Mouse (Mus musculus): Measurements from ENCODE around the gene Xpc. TPM values are rescaled to one million over a fixed set of nuclear protein-coding genes. Genes with fewer than 3 reads are reported as not detected.
"Not testable (repeated sequence)": the region's sequence is repeated elsewhere in the genome, so short reads cannot be mapped to it uniquely, and the experiment has no call there.

Gene Xpc
- polyA plus RNA-seq, 1 experiment from 2014 or later = 27.3 TPM

DNA sequence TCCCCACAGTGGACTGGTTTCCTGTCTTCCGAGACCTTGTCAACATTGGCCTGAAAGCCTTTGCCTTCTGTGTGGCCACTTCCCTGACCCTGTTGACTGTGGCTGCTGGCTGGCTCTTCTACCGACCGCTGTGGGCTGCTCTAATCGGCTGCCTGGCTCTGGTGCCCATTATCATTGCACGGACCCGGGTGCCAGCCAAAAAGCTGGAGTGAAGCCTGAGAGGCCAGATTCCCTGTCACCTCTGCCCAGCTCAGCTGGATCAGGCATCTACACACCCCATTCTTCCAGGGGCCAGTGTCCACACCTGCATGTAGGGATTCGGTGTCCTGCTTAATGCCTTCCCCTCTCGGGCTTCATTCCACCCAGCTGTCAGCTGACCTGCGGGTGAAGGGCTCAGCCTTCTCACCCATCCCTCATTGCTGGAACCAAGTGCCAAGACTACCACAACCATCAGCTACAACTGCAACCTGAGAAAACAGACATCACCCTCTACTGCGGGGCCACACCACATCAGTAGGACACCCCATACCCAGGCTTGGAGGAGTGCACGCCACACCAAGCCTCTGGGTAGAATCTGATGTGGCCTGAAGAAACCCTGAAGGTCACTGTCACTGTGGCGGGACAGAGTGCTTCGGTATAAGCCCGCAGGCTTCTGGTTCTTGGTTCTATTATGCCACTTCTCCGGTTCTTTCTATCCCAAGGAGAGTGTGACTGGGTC, 28.8 kb downstream of the Xpc start:
- no peak overlapping the region for H3K4me2 ChIP-seq (replicated peaks)
- H3K27ac ChIP-seq = no peak overlapping the region
- peaks cover 96% of the 10 kb centered on the region for H3K36me3 ChIP-seq
- H3K9me3 ChIP-seq (replicated peaks) = no peaks in the 10 kb centered on the region
- H3K9ac ChIP-seq = no peak overlapping the region
- no peak overlapping the region for H3K4me3 ChIP-seq
- H3K27me3 ChIP-seq = no peaks in the 10 kb centered on the region
- no peaks in the 10 kb centered on the region for H3K4me1 ChIP-seq
- ATAC-seq (ENCODE audit: low FRiP score) = no peak
- 92% methylated on average over 15 of the region's 15 CpGs for whole genome bisulfite sequencing

DNA sequence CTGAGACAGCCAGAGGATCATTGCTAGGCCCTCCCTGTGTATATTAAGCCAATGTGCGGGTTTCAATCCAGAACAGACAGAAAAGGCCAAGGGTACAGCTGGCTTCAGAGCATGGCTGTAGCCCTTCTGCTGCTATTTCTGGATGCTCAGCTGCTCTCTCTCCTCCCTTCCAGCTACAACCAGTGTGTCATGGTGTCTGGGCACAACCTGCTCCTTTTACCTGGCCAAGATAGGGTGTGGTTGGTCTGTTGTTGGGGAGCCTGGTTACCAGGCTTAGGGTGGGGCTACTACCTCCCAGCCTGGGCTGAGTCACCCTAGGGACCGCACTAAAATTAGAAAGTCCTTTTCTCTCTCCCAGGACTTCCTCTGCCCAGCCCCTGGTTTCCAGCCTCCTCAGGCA, 32.3 kb downstream of the Xpc start:
- Histone ChIP-seq H3K4me3 (no peak overlapping the region), H3K27me3 (no peaks in the 10 kb centered on the region), H3K4me2 (replicated peaks) (no peak overlapping the region), H3K9ac (no peak overlapping the region), H3K9me3 (replicated peaks) (no peaks in the 10 kb centered on the region), H3K27ac (no peak overlapping the region), H3K4me1 (no peaks in the 10 kb centered on the region), H3K36me3 (peaks cover 98% of the 10 kb centered on the region)
- WGBS = 92% methylated on average over 2 of the region's 2 CpGs
- ATAC-seq (ENCODE audit: low FRiP score) = no peak

DNA sequence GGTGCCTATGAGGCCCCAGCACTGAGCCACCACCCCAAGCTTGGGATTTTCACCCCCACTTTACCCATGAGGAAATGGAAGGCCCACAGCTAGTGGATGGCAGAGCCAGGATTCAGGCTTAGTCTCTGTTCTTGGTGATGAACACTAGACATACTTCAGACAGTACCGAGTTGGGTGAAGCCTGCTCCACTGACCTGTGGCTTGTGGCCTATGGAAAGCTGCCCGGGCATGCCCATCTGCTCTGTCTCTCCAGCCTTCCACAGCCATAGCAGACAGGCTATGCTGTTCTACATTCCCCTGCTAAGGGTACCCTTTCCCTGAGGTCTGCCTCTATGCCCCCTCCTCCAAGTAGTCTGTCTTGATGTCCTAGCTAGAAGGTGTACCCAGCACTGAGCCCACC, 39.1 kb downstream of the Xpc start:
- WGBS = 93% methylated on average over 2 of the region's 2 CpGs
- Histone ChIP-seq H3K27me3 (no peaks in the 10 kb centered on the region), H3K4me2 (replicated peaks) (no peak overlapping the region), H3K27ac (no peak overlapping the region), H3K9ac (no peak overlapping the region), H3K4me3 (no peak overlapping the region), H3K4me1 (peaks cover 27% of the 10 kb centered on the region), H3K36me3 (peaks cover 45% of the 10 kb centered on the region), H3K9me3 (replicated peaks) (no peaks in the 10 kb centered on the region)
- no peak for ATAC-seq (ENCODE audit: low FRiP score)

DNA sequence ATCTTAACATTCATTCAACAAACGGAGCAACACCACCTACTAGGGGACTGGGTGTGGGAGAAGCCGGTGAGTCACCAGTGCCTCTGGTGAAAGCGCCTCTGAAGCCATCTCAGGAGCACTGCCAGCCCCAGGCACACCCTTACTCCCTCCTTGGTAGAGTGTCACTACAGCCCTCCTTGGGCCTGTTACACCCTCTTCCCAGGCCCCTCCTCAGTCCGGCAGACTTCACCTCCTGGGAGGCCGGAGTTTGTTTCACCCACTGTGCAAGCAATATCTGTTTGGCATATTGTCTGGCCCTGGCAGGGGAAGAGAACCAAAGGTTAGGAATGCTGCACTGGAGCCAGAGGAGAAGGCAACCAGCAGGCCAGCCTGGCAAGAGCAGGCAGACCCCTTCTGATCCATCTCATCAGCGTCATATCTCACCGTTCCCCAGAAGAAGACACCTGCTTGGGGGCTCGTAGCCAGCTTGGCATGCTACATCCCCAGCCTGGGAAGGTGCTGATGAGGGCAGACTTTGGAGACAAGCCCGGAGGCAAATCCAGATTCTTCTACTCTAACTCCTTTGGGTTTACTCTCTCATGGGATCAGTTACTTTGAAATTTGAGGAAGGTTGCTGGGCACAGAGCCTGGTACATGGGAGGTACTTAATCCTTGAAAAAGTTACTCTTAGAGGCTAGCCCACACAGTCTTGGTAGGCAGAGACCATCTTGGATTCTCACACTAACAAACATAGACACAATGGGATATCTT, 41.1 kb downstream of the Xpc start:
- no peaks in the 10 kb centered on the region for H3K27me3 ChIP-seq
- H3K9ac ChIP-seq = peak overlapping the region; percentile 76
- H3K4me1 ChIP-seq = peaks cover 27% of the 10 kb centered on the region
- H3K36me3 ChIP-seq = peaks cover 25% of the 10 kb centered on the region
- no peak overlapping the region for H3K27ac ChIP-seq
- peak overlapping the region; percentile 87 for H3K4me2 ChIP-seq (replicated peaks)
- 59% methylated on average over 9 of the region's 9 CpGs for WGBS
- peak overlapping the region; percentile 79 for H3K4me3 ChIP-seq
- no peak for ATAC-seq (ENCODE audit: low FRiP score)
- H3K9me3 ChIP-seq (replicated peaks) = no peaks in the 10 kb centered on the region

DNA sequence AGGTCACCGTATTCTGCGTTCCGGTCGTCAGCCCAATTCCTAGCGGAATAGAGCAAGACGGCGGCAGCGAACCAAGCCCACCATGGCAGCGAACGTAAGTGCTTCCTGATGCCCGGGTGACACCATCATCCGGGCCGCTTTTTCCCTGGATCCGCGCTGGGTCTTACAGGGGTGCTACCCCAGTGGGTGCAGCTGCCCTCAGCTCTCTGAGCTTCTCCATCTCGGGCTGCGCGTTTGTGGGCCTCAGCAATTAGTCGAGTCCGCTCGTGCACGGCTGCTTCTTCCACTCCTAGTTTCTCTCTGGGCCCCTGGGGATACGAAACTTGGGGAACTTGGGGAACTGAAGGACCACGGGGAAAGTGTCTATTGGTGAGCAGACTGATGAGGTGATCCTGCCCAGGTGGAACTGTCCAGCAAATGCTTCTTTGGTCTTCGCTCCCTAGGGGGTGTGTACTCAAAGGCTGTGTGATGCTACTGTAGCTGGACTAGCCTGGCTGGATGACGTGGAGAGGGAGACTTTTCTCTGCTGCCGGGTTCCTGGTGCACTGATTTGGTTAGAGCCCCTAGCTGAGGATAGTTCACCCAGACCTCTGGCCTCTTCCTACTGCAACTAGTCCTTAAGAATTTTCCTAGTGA, 41.8 kb downstream of the Xpc start:
- H3K4me2 ChIP-seq (replicated peaks) = peak overlapping the region; percentile 87
- peaks cover 18% of the 10 kb centered on the region for H3K36me3 ChIP-seq
- H3K9ac ChIP-seq = peak overlapping the region; percentile 76
- peak; percentile 55 for ATAC-seq (ENCODE audit: low FRiP score)
- peak overlapping the region; percentile 37; the same call in 1 of the 2 replicates for H3K27ac ChIP-seq
- H3K4me1 ChIP-seq = peaks cover 27% of the 10 kb centered on the region
- H3K9me3 ChIP-seq (replicated peaks) = no peaks in the 10 kb centered on the region
- H3K4me3 ChIP-seq = peak overlapping the region; percentile 79
- under 1% methylated on average over 27 of the region's 27 CpGs for WGBS
- no peaks in the 10 kb centered on the region for H3K27me3 ChIP-seq

DNA sequence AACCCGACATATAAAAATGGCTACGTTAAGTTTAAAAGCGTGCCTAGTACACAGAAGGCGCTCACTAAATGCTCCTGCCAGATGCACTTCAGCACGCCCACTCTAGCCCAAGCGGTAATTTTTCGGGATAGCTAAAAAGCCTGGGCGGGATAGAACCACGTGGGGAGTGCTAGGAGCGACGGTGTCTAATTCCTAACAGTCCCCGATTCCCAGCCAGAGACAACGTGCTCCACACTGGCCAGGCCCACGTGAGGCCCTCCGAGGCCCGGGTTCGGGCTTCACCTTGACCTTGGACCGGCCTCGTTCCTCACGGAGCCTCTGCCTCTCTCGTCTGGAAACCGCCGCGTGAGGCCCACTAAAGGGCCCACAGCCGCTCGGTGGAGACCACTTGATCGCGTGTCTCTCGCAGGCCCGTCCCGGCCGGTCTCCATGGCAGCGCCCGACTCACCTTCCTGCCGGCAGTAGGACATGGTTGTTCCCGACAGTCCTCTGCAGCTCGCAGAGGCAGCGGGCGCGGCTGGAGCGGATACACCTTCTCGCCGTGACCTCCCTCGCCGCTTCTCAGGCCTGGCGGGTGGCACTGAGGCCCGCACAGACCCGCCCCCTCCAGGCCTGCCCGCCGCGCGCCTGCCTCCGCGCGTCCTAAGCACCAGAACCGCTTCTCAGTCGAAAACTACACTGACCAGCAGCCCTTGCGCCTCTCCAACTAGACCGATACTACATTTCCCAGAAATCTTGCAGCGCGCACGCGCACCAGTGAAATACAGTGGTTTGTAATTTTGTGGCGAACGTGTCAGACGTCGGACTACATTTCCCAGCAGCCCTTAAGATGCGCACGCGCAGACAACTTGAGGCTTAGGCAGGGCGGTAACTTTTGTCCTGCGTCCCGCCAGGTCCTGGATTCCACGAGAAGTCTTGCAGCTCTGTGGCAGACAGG, 42.6 kb downstream of the Xpc start, which contains the start of the genes Chchd4 and Tmem43:
Chchd4 (minus strand) TSS at position 679 of the 937 bp plus-strand sequence.
Tmem43 (plus strand) TSS at position 836 of the 937 bp plus-strand sequence.
- no peaks in the 10 kb centered on the region for H3K27me3 ChIP-seq

DNA sequence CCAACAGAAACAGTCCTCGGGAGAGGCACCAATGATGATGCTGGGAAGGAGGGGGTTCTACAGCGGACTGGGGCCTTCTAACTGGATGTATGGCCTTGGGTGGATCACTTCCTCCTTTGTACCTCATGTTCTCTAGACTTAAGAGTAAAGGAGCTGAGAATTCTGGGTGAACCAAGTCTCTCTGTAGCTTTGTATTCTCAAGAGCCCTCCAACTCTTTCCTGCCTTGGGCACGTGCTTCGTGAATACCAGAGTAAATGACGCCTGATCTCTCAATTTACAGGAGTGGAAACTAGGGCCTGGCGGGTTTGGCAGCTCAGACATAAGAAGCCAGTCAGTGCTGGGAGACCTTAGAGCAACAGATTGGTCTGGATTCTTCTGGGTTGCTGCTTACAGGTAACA, 43.4 kb downstream of the Xpc start:
- Histone ChIP-seq H3K4me3 (peak overlapping the region; percentile 79), H3K9me3 (replicated peaks) (no peaks in the 10 kb centered on the region), H3K4me2 (replicated peaks) (peak overlapping the region; percentile 63), H3K9ac (peak overlapping the region; percentile 74), H3K27ac (no peak overlapping the region), H3K36me3 (peaks cover 6% of the 10 kb centered on the region), H3K27me3 (no peaks in the 10 kb centered on the region), H3K4me1 (peaks cover 27% of the 10 kb centered on the region)
- no peak for ATAC-seq (ENCODE audit: low FRiP score)
- 36% methylated on average over 6 of the region's 6 CpGs for WGBS

More for the DNA sequence above, 42.6 kb downstream of the Xpc start, which contains the start of the genes Chchd4 and Tmem43:
- WGBS = under 1% methylated on average over 74 of the region's 74 CpGs
- peaks cover 27% of the 10 kb centered on the region for H3K4me1 ChIP-seq
- H3K9me3 ChIP-seq (replicated peaks) = no peaks in the 10 kb centered on the region
- H3K4me3 ChIP-seq = peak within 1 kb of the TSS; percentile 79
- peaks cover 11% of the 10 kb centered on the region for H3K36me3 ChIP-seq
- H3K4me2 ChIP-seq (replicated peaks) = peak within 1 kb of the TSS; percentile 87
- peak; percentile 96 for ATAC-seq (ENCODE audit: low FRiP score)
- H3K27ac ChIP-seq = peak within 1 kb of the TSS; percentile 74
- H3K9ac ChIP-seq = peak within 1 kb of the TSS; percentile 76

DNA sequence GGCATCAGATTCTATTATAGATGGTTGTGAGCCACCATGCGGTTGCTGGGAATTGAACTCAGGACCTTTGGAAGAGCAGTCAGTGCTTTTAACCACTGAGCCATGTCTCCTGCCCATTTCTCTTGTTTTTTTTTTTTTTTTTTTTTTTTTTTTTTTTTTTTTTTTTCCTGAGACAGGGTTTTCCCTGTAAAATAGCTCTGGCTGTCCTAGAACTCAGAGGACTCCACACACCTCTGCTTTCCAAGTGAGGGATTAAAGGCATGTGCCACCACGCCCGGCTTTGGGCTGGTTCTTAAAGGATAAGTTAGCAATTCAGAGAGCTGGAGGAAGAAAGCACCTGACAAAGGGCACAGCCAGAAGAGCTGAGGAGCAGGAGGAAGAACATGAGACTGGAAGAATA, 44.3 kb downstream of the Xpc start:
- H3K4me3 ChIP-seq; H3K4me2 ChIP-seq (replicated peaks); H3K9ac ChIP-seq; H3K9me3 ChIP-seq (replicated peaks); H3K27ac ChIP-seq; ATAC-seq (ENCODE audit: low FRiP score); H3K27me3 ChIP-seq: not testable (repeated sequence)
- H3K4me1 ChIP-seq = peaks cover 27% of the 10 kb centered on the region
- WGBS = 89% methylated on average over 3 of the region's 3 CpGs
- H3K36me3 ChIP-seq = peaks cover 13% of the 10 kb centered on the region

DNA sequence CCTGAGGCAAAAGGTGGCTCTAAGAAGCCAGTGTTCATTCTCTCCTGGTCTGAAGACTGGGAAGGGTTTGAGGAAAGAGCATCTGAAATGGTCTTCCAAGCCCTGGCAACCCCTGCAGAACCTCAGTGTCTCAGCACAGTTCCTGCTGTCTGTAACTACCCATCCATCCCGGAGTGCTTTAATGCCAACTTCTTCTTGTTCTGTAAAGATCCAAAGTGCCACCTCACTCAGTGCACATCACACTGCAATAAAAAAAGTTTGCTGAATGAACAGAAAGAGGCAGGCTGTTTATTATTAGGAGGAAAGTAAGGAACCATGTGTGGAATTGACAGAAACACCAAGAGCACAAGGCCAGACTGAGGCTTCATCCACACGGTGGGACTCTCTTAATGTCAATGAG, 45.0 kb downstream of the Xpc start:
- no peak for ATAC-seq (ENCODE audit: low FRiP score)
- WGBS = 93% methylated on average over 2 of the region's 2 CpGs
- Histone ChIP-seq H3K9me3 (replicated peaks) (no peaks in the 10 kb centered on the region), H3K4me3 (no peak overlapping the region), H3K4me1 (peaks cover 27% of the 10 kb centered on the region), H3K9ac (no peak overlapping the region), H3K27me3 (no peaks in the 10 kb centered on the region), H3K4me2 (replicated peaks) (no peak overlapping the region), H3K27ac (no peak overlapping the region), H3K36me3 (peaks cover 20% of the 10 kb centered on the region)

DNA sequence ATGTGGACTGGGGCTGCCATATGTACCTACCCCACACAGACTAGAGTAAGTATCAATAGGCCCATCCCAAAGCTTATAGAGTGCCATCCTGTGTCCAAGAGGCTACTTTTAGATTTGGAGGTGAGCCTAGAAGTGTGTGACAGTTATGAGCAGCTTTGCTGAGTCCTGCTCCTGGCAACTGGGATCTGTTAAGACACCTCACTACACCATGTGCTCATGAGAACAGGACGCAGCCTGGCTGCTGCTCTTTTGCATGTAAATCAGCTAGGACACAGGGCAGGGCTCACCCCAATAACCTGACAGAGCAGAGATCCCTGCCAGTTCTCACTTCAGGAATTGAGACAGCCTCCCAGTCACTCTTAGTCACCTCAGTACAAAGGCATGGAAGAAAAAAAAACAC, 48.6 kb downstream of the Xpc start:
- H3K27ac ChIP-seq = no peak overlapping the region
- peaks cover 50% of the 10 kb centered on the region for H3K36me3 ChIP-seq
- WGBS = 81% methylated on average over 1 of the region's 1 CpGs
- no peaks in the 10 kb centered on the region for H3K27me3 ChIP-seq
- H3K4me2 ChIP-seq (replicated peaks) = no peak overlapping the region
- no peak for ATAC-seq (ENCODE audit: low FRiP score)
- no peaks in the 10 kb centered on the region for H3K9me3 ChIP-seq (replicated peaks)
- no peak overlapping the region for H3K4me3 ChIP-seq
- H3K9ac ChIP-seq = no peak overlapping the region
- H3K4me1 ChIP-seq = peaks cover 6% of the 10 kb centered on the region

DNA sequence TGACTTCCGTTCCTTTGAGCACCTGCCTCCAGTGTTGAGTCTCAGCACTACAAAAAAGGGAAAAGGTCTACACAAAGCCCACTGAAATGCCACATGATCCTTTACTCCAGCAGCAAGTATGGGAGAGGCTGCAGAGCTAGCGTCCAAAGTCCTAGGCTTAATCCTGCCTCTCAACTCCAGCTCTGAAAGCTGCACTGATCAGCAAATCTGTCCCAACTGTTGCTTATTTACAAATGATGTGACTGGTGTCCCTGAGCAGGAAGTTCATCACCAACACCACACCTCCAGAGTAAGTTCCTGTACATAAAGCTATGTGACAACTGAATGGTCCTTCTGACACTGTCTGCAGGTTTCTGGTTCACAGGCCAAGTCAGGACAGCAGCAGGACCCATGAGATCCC, 49.9 kb downstream of the Xpc start:
- no peaks in the 10 kb centered on the region for H3K27me3 ChIP-seq
- H3K36me3 ChIP-seq = peaks cover 50% of the 10 kb centered on the region
- H3K4me3 ChIP-seq = no peak overlapping the region
- 93% methylated on average over 2 of the region's 2 CpGs for WGBS
- H3K9ac ChIP-seq = no peak overlapping the region
- ATAC-seq (ENCODE audit: low FRiP score) = no peak
- no peaks in the 10 kb centered on the region for H3K9me3 ChIP-seq (replicated peaks)
- H3K4me2 ChIP-seq (replicated peaks) = no peak overlapping the region
- H3K27ac ChIP-seq = no peak overlapping the region
- H3K4me1 ChIP-seq = no peaks in the 10 kb centered on the region

All from hindbrain, embryonic 12.5 days (tissue).